Mouse (Mus musculus): Measurements from ENCODE around the gene Slc25a28. TPM values are rescaled to one million over a fixed set of nuclear protein-coding genes. Genes with fewer than 3 reads are reported as not detected.

Gene Slc25a28
- polyA plus RNA-seq, 3 experiments from 2014 or later, result 4.6 to 14.1 (median 12.4) TPM

- ATAC-seq, result peak; percentile 7
Observed at GRCm38 (mm10) chr19:43675525-43676400, 1.1 kb upstream of the Slc25a28 start.

- no peak for ATAC-seq
Observed at GRCm38 (mm10) chr19:43674316-43674689, 378 bp downstream of the Slc25a28 start.

DNA sequence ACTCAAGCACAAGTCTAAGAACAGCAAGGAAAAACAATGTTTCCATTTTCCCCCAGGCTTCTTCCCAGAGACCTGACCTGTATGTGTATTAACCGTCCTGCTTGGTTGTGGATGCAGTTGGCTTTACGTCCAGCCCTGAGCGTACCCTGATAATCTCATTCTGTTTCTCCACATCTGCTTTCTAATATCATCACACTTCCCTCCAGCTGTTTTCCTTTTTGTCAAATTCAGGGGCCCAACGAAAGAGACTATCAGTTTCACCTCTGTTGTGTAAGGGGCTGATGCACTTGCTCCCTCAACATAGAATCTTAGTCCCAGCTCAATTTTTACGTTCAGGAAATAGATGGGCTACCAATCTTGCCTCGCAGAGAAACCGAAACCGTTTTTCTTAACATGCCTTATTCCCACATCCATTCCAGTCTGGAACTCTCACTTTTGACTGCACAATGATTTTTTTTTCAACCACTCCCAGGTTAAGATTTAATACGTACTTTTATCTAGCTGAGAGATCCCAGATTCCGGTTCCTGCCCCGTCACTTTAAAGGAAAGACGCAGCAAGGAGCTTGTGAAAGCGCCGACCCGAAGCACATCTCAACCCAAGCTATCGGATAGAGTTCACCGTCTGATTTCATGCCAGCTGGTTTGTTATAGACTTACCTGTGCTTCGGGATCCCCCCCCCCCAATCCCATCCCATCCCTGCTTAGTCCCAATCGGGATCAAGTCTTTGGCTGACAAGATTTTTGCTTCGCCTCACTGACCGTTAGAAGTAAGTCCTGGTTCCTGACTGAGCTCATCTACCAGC lies 967 bp downstream of the Slc25a28 start:
- ATAC-seq, result no peak

- no peak for ATAC-seq
Observed at GRCm38 (mm10) chr19:43671054-43671453, 3.6 kb downstream of the Slc25a28 start.

GRCm38 (mm10) chr19:43669136-43669759 lies 5.4 kb downstream of the Slc25a28 start:
- no peak for ATAC-seq

- no peak for ATAC-seq
Observed at GRCm38 (mm10) chr19:43667430-43667809, 7.3 kb downstream of the Slc25a28 start.

DNA sequence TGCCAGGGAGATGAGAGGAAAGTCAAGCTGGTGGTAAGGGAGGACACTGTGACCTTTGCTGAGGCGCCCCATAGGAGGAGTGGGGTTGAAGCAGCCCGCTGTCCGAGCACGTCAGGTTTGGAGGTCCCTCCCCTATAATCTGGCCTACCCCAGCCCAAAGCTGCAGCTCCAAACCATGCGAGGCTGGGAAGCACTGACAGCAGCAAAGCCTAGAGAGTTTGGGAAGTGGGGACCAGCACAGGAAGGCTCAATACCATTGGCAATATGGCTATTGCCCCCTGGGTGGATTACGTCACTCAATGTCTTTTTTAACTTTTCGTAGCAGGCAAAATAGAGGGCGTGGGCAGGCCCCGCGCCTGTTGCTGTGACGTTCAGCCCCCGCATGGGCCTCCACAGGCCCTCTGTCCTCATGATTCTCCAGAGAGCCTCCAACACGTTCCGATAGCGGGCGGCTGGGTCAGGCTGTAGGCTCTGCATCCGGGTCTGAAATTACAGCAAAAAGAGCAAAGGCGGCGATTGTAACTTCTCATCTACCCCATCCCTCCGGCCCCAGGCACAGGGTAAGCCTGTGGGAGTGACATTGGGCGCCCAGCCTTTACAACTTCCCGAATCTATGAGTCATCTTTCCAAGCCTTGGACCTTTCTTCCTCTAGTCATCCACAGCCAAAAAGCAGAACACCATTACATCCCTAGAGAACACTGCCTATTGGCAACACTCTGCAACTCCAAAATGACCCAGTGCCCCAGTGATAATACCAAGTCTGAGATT lies 7.8 kb downstream of the Slc25a28 start:
- ATAC-seq, result no peak

DNA sequence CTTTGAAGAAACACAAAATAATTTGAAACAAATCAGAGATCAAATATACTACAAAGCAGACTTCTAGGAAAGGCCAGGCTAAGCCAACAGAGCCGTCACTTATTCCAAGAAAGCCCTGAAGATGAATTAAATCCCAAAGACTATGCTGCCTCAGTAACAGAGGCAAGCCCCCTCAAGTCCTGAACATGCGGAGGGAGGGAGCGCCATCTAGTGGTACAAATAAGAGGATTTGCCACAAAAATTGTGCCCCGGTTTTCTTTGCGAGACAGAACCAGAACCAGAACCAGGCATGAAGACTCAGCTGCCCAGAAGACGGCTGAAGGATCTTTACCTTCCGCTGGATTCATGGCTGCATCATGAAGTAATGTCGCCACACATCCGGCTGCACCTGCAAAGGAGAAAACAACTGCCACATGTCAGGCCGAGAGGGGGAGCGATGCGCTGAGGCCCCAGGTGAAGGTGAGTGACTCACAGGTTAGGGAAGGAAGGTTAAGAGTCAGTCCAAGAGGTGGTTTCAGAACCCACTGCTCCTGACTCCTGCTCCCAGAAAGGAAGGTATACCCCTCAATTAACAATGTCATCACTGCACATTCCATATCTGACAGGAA lies 9.1 kb downstream of the Slc25a28 start:
- ATAC-seq, result no peak

- ATAC-seq, result no peak
Observed at GRCm38 (mm10) chr19:43663471-43663870, 11.2 kb downstream of the Slc25a28 start.

DNA sequence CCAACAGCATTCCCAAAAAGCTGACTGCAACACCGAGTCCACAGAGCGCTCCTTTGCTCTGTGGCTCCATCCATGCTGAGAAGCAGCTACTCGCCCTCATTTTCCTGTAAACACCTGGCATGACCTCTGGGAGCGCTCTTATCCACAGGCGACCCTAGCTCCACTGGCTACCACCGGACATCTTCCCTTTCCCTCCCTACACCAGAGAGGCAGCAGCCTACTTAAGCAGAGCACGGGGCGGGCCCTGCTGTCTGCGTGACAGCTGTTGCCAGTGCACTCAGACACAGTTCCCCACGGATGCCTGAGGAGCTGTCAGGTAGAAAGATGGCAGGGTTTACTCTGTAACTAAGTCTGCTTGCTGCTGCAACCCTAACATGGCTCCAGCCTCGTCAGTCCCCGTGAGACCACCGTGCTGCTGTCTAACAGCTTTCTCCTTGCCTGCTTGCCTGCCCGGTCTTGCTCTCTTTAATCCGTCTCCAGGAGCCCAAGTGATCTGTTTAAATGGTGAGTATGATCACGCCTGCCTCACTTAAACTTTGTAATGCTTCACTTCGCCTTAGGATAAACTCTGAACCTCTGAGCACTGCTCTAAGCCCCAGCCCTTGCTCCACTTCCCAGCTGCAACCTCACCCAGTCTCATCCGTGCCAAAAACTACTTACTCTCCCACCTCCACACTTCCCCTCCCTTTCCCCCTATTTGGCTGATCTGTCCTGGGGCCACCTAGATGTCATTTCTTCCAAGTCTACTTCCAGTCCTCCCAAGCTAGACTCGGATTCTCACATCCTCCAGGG lies 12.3 kb downstream of the Slc25a28 start:
- ATAC-seq, result no peak

- ATAC-seq, result no peak
Observed at GRCm38 (mm10) chr19:43660774-43661173, 13.9 kb downstream of the Slc25a28 start.

DNA sequence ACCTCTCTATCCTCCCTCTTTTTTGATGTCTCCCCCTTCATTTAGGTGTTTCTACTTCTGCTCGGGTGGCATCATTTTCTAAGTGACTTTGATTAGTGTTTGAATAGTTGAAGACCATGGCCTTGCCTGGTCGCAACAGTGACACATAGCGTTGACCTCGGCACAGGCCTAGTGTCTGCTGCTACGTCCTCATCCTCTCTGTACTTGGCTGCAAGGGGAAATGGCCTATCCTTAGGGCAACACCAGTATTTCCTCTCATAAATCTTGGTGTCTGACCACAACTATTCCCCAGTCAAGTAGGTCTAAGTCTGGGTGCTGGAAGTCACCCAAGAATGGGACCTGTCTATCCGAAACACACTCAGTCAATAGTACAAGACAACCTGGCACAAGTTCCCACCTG lies 15.0 kb downstream of the Slc25a28 start:
- no peak for ATAC-seq

- ATAC-seq, result no peak
Observed at GRCm38 (mm10) chr19:43655735-43656492, 18.8 kb downstream of the Slc25a28 start.

DNA sequence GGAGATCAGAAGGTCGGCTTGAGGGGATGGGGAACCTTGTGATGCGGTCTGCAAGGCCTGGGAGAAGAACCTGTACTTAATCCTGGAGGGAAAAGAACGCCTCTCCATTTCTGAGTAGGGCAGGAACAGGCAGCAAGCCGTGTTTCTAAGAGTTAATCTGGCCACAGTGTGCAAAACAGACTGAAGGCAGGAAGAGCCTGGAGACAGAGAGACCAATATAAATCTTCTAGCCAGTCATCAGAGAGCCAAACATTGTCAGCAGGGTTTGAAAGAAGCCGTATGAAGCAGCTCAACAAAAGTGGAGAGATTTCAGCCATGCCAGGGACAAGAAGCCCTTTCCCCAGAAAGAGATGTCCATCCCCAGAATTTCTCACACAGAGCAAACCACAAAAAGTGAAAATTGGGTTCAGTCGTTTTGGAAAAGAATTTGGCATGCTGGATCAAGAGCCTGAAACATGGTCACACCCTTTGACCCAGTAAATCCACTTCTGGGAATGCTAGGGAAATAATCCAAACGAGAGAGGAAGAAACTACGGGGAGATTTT lies 23.4 kb downstream of the Slc25a28 start:
- ATAC-seq, result no peak

DNA sequence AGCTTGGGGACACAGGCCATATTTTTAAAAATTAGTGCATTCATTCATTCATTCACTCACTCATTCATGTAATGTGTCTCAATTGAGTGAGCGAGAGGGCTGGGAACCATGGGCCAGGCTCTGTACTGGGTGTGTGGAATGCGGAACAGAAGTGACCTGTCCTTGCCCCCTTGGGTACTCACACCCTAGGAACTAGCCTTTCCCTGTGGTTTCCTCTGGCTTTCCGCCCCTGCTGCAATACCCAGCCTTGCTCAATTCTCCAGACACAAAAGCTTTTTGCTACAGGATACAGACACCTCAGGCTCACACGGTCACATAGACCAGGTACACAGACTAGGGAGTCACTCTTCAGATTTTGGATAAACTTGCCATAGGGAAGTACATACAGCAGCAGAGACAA lies 26.3 kb downstream of the Slc25a28 start:
- ATAC-seq, result no peak

- ATAC-seq, result no peak
Observed at GRCm38 (mm10) chr19:43647261-43647660, 27.4 kb downstream of the Slc25a28 start.

DNA sequence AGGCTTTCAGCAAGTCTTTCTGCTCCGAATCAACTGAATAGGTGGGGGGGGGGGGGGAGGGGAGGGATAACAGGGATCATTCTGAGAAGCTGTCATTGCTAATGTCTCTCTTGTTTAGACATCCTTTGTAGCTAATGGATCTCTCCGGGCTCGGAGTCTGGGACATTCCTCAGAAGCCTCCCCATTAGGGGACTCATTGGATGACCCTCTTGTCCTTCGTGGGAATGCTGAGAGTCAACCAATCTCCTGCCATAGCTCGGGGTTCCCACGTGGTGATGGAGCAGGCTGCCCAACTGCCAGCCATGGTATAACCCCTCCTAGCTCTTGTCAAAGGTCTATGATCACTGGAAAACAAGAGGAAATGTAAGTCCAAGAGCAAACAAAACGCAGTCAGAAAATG lies 27.8 kb downstream of the Slc25a28 start:
- no peak for ATAC-seq

- ATAC-seq, result no peak
Observed at GRCm38 (mm10) chr19:43645508-43645907, 29.2 kb downstream of the Slc25a28 start.

DNA sequence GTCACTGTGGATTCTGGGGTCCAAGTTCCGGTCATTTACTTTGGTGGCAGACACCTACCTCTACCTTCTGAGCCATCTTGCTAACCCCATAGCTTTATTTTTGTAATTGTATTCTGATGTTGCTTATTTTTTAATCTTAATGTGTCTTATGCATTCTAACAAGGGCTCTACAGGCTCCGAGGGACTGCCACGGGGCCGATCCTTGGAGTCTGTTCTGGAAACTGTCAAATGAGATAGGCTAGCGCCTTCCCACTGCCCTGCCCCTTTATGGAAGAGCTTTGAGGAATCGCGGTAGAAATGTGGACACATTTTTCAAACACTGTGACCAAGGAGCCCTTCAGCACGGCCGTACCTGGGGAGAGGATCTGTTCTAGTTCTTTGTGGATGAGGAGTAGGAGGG lies 31.8 kb downstream of the Slc25a28 start:
- no peak for ATAC-seq

GRCm38 (mm10) chr19:43641833-43642232 lies 32.8 kb downstream of the Slc25a28 start:
- no peak for ATAC-seq
